Mouse (Mus musculus): ENCODE data around the gene Pacrg. TPM values are rescaled to one million over a fixed set of nuclear protein-coding genes. Genes with fewer than 3 reads are reported as not detected.
A peak's percentile ranks its signal among the peaks of the same experiment; 100 is the strongest.

Gene Pacrg
- total and polyA plus RNA-seq, 2 experiments from 2014 or later = 9.5 to 26.1 TPM

DNA sequence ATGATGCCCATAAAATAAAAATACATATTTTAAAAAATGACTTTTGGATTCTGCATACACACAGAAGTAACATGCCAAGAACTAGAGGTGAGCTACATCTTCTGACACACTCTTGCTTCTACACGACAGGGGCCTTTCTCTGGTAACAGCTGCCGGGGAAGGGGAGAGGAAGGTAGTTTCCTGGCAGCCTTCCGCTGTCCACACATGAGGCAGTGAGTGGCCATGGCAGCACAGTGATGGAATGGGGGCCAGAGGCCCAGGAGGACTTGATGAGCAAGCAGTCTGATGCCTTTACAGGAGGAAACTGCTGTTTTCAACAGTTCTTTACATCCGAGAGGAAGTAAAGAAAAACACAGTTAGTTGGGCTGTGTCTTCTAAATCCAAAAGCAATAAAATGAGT lies 409.3 kb downstream of the Pacrg start:
- DNase-seq (ENCODE audit: low spot score) = no peak
- no peaks in the 10 kb centered on the region for H3K27me3 ChIP-seq (ENCODE audit: insufficient read depth, low read length)
- H3K4me1 ChIP-seq (ENCODE audit: insufficient read depth, low read length) = no peaks in the 10 kb centered on the region
- ATAC-seq = no peak
- WGBS = 79% methylated on average over 4 of the region's 4 CpGs
- H3K36me3 ChIP-seq (ENCODE audit: insufficient read depth, low read length) = no peaks in the 10 kb centered on the region
- H3K27ac ChIP-seq = no peak overlapping the region
- no peak for TF ChIP-seq CTCF (IDR thresholded peaks at IDR 0.05; ENCODE audit: low read depth)
- H3K4me3 ChIP-seq (ENCODE audit: low read length) = no peak overlapping the region
- H3K4me2 ChIP-seq (ENCODE audit: low read depth, low read length) = no peak overlapping the region
- H3K9ac ChIP-seq (replicated peaks; ENCODE audit: low read length) = no peak overlapping the region
- H3K9me3 ChIP-seq (ENCODE audit: low read length) = no peaks in the 10 kb centered on the region

DNA sequence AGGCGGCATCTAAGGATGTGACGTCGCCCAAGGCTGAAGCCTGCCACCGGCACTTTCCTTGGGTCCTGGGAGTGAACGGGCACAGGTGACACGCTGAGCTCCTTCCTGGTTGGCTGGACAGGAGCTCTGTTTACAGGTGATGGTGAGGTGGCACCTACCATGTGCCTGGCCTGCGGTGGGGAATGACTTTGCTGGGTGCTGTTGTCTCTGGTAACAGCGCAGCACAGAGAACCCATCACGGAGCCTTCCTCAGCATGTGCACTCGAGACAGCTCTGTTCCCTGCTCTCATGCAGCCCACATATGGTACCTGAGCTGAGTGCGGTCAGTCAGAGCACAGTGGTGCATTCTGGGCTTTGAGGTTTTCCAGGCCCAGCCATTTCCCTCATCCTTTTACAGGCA lies 410.7 kb downstream of the Pacrg start:
- Histone ChIP-seq H3K4me2 (ENCODE audit: low read depth, low read length) (no peak overlapping the region), H3K9me3 (ENCODE audit: low read length) (no peaks in the 10 kb centered on the region), H3K27ac (no peak overlapping the region), H3K4me1 (ENCODE audit: insufficient read depth, low read length) (no peaks in the 10 kb centered on the region), H3K4me3 (ENCODE audit: low read length) (no peak overlapping the region), H3K36me3 (ENCODE audit: insufficient read depth, low read length) (no peaks in the 10 kb centered on the region), H3K9ac (replicated peaks; ENCODE audit: low read length) (no peak overlapping the region), H3K27me3 (ENCODE audit: insufficient read depth, low read length) (no peaks in the 10 kb centered on the region)
- ATAC-seq = no peak
- 88% methylated on average over 11 of the region's 11 CpGs for WGBS
- DNase-seq (ENCODE audit: low spot score) = no peak
- no peak for TF ChIP-seq CTCF (IDR thresholded peaks at IDR 0.05; ENCODE audit: low read depth)

DNA sequence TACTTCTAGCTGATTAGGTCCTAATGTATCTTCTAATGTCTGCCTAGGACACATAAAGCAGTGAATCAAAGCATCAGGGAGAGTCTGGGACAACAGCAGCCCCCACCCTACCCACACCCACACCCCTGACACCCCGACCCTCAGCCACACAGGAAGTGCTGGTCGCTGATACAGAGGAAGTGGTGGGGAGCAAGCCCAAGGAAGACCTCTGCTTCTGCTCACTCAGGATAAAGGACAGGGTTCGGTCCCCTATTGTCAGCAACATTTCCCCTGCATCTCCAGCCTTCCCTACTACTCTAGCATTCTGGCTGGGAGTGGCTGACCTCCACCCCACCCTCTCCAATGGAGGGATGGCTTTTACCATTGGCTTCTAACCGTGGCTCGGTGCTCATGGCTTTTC lies 414.8 kb downstream of the Pacrg start:
- DNase-seq (ENCODE audit: low spot score) = no peak
- Histone ChIP-seq H3K36me3 (ENCODE audit: insufficient read depth, low read length) (no peaks in the 10 kb centered on the region), H3K9ac (replicated peaks; ENCODE audit: low read length) (no peak overlapping the region), H3K4me2 (ENCODE audit: low read depth, low read length) (no peak overlapping the region), H3K27me3 (ENCODE audit: insufficient read depth, low read length) (no peaks in the 10 kb centered on the region), H3K4me1 (ENCODE audit: insufficient read depth, low read length) (no peaks in the 10 kb centered on the region), H3K9me3 (ENCODE audit: low read length) (no peaks in the 10 kb centered on the region), H3K4me3 (ENCODE audit: low read length) (no peak overlapping the region), H3K27ac (no peak overlapping the region)
- no peak for ATAC-seq
- TF ChIP-seq CTCF (IDR thresholded peaks at IDR 0.05; ENCODE audit: low read depth) = no peak
- WGBS = 83% methylated on average over 5 of the region's 5 CpGs

DNA sequence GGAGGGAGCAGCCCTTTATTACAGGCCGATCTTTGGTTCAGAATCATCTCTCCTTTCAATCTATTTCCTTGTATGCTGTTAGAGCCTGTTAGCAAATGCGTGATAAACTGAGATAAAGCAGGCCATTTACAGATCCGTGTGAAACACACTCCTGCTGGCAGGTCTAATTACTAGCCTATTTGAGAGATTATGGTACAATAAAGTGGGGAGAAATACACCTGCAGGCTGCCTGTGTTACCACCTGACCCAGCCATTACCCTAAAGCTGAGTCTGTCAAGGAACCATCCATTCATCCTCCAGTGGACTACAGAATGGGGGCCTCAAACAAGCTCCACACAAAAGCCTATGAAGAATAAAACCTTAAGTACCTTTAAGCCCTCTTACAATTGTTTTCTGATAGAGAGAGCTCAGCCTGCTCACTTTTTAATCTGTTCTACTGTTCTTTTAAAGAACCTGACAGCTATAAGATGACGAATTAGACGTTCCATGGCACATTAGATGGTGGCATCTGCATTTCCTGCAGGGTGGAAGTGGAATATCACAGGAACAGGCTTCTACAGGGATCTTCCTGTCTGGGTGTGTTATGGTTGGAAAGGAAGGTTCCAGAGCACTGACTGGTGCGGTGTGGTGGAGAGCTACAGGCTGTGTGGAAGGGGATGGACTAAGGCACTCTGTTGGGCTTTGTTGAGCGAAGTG lies 422.4 kb downstream of the Pacrg start:
- Histone ChIP-seq H3K27me3 (ENCODE audit: insufficient read depth, low read length) (no peaks in the 10 kb centered on the region), H3K4me1 (ENCODE audit: insufficient read depth, low read length) (no peaks in the 10 kb centered on the region), H3K4me2 (ENCODE audit: low read depth, low read length) (no peak overlapping the region), H3K27ac (no peak overlapping the region), H3K9me3 (ENCODE audit: low read length) (no peaks in the 10 kb centered on the region), H3K4me3 (ENCODE audit: low read length) (no peak overlapping the region), H3K9ac (replicated peaks; ENCODE audit: low read length) (no peak overlapping the region), H3K36me3 (ENCODE audit: insufficient read depth, low read length) (no peaks in the 10 kb centered on the region)
- 83% methylated on average over 7 of the region's 7 CpGs for WGBS
- DNase-seq (ENCODE audit: low spot score) (no peak), ATAC-seq (no peak)
- no peak for TF ChIP-seq CTCF (IDR thresholded peaks at IDR 0.05; ENCODE audit: low read depth)

DNA sequence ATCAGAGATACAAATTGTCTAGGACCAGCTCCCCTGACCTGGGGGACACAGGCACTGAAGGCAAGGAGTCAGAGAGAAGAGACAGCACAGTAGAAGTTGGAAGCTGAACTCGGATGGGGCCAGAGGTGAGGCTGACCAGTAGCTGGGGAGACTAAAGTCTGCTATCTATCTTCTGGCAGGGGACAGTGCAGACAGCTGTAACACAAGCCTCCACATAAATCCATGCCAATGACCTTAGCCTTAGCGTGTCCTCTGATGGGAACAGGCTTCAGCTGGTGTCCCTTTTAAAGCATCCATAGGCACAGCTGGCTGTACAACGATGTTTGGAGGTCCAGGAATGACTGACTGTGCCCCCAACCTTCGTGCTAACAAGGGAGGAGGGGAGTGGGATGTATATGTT lies 423.1 kb downstream of the Pacrg start:
- ATAC-seq (no peak), DNase-seq (ENCODE audit: low spot score) (no peak)
- Histone ChIP-seq H3K9ac (replicated peaks; ENCODE audit: low read length) (no peak overlapping the region), H3K4me3 (ENCODE audit: low read length) (no peak overlapping the region), H3K4me1 (ENCODE audit: insufficient read depth, low read length) (no peaks in the 10 kb centered on the region), H3K36me3 (ENCODE audit: insufficient read depth, low read length) (no peaks in the 10 kb centered on the region), H3K9me3 (ENCODE audit: low read length) (no peaks in the 10 kb centered on the region), H3K27ac (no peak overlapping the region), H3K27me3 (ENCODE audit: insufficient read depth, low read length) (no peaks in the 10 kb centered on the region), H3K4me2 (ENCODE audit: low read depth, low read length) (no peak overlapping the region)
- WGBS = 71% methylated on average over 4 of the region's 4 CpGs
- no peak for TF ChIP-seq CTCF (IDR thresholded peaks at IDR 0.05; ENCODE audit: low read depth)

DNA sequence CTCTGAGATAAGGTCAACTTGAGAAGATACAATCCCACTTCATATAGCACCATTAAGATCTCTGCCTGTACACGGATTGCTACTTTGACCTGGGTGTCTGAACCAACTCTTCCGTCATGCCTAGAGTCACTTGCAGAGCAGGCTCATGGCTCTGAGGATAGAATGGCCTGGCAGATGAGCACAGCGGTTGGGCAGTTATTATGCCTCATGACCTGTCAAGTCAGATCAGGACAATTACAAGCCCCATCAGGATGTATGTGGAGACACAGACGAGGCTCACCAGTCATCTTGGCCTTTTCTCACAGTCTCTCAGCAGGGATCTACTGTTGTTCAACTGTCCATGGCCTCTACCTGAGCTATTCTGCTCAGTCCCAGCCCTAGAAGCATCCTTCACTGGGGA lies 424.0 kb downstream of the Pacrg start:
- H3K9ac ChIP-seq (replicated peaks; ENCODE audit: low read length) = no peak overlapping the region
- no peak overlapping the region for H3K4me3 ChIP-seq (ENCODE audit: low read length)
- no peak overlapping the region for H3K27ac ChIP-seq
- WGBS = 72% methylated on average over 4 of the region's 4 CpGs
- H3K4me1 ChIP-seq (ENCODE audit: insufficient read depth, low read length) = no peaks in the 10 kb centered on the region
- H3K4me2 ChIP-seq (ENCODE audit: low read depth, low read length) = no peak overlapping the region
- no peak for TF ChIP-seq CTCF (IDR thresholded peaks at IDR 0.05; ENCODE audit: low read depth)
- ATAC-seq (peak; percentile 58), DNase-seq (ENCODE audit: low spot score) (peak; percentile 39)
- no peaks in the 10 kb centered on the region for H3K9me3 ChIP-seq (ENCODE audit: low read length)
- no peaks in the 10 kb centered on the region for H3K36me3 ChIP-seq (ENCODE audit: insufficient read depth, low read length)
- no peaks in the 10 kb centered on the region for H3K27me3 ChIP-seq (ENCODE audit: insufficient read depth, low read length)

DNA sequence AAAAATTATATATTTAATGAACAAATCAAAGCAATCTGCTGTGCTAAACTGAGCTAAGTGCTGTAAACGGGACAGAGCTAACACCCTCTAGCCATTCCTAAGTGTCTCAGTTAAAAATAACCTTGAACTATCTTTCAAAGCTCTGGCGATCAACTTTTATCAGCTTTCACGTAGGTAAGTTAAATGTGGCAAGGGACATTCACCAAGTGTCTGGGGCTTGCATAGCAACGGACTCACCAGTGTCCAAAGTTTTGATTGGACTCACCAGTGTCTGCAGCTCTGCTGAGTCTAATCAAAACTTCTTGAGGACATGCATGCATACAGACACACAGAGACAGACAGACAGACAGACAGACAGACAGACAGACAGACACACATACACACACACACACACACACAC lies 425.7 kb downstream of the Pacrg start:
- Histone ChIP-seq H3K4me1 (ENCODE audit: insufficient read depth, low read length) (no peaks in the 10 kb centered on the region), H3K27ac (no peak overlapping the region), H3K4me3 (ENCODE audit: low read length) (no peak overlapping the region), H3K27me3 (ENCODE audit: insufficient read depth, low read length) (no peaks in the 10 kb centered on the region), H3K9ac (replicated peaks; ENCODE audit: low read length) (no peak overlapping the region), H3K9me3 (ENCODE audit: low read length) (no peaks in the 10 kb centered on the region), H3K36me3 (ENCODE audit: insufficient read depth, low read length) (no peaks in the 10 kb centered on the region), H3K4me2 (ENCODE audit: low read depth, low read length) (no peak overlapping the region)
- no peak for DNase-seq (ENCODE audit: low spot score)
- TF ChIP-seq CTCF (IDR thresholded peaks at IDR 0.05; ENCODE audit: low read depth) = no peak
- no peak for ATAC-seq
- WGBS = 81% methylated on average over 4 of the region's 4 CpGs

Measured in hindbrain, postnatal 0 days (tissue).